Mouse (Mus musculus): ENCODE measurements at regions not wholly inside any gene's neighbourhood (a gene's known extent, or its start where the extent isn't known, plus 50 kb on each side); places are given as distances from the start of the nearest gene placed in this dataset.
"Not testable (repeated sequence)": the region's sequence is repeated elsewhere in the genome, so short reads cannot be mapped to it uniquely, and the experiment has no call there.

DNA sequence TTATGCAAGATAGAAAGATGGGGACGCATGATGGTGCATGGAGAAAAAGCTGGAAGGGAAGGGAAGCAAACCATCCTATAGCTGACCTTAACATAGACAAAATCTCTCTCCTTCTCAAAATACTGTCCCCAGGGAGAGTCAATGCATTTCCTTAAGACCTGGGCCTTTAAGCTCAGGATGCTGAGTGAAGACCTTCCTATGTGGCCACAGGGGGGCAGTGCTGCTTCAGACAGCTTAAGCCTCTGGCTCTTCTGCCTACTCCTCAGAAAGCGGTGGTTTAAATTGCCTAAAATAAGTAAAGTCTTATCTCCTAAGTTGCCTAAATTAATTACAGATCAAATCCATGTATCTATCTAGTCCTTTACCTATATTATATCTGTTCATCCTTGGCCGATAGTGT, 760.4 kb upstream of the Olfr1507 start:
- H3K9me3 ChIP-seq (replicated peaks); H3K27ac ChIP-seq; H3K9ac ChIP-seq; H3K36me3 ChIP-seq; H3K4me2 ChIP-seq (replicated peaks); H3K4me3 ChIP-seq; ATAC-seq (ENCODE audit: low FRiP score); H3K27me3 ChIP-seq; H3K4me1 ChIP-seq: not testable (repeated sequence)
- no CpG with 5 or more reads among the region's 3 CpGs for WGBS

DNA sequence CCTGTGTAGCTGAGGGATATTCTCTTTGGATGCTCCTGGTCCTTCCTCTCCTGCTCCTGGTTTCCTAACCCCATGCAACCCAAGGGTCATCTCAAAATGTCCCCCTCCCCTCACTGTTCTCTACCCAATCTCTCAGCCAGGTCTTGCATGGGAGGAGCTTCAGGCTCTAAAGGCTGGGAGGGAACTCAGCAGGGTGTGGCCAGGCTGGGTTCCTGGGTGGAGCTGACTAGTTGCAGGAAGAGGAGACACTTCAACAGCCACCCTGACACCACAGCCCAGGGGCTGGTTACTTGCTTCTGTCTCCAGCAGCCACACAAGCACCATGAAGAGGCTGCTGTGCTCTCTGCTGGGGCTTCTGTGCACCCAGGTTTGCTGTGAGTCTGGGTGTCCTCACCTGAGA, 757.9 kb upstream of the Olfr1507 start:
- H3K9me3 ChIP-seq (replicated peaks); H3K4me1 ChIP-seq; ATAC-seq (ENCODE audit: low FRiP score); H3K9ac ChIP-seq; H3K4me2 ChIP-seq (replicated peaks); H3K27ac ChIP-seq; H3K27me3 ChIP-seq; H3K4me3 ChIP-seq; H3K36me3 ChIP-seq: not testable (repeated sequence)

DNA sequence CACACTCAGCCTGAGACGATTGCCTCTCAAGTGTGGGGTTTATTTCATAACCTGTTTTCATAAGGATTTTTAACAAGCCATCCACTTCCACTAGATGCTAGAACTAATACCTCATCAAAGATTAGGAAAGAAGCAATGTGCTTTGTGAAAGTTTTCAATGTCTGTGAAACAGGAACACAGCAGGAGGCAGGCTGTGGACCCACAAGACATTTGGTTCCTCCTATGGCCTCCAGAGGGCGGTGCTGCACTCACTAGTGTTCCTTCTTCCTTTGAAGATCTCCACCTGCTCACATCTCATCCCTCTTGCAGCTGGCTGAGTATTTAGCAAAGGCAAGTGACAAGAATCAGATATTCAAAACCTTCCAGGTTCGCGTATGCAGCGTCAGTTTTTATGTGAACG, 735.6 kb upstream of the Olfr1507 start:
- H3K4me1 ChIP-seq; ATAC-seq (ENCODE audit: low FRiP score); H3K36me3 ChIP-seq; H3K9me3 ChIP-seq (replicated peaks); H3K4me2 ChIP-seq (replicated peaks); H3K27ac ChIP-seq; H3K27me3 ChIP-seq; H3K9ac ChIP-seq; H3K4me3 ChIP-seq: not testable (repeated sequence)
- no CpG with 5 or more reads among the region's 6 CpGs for WGBS

DNA sequence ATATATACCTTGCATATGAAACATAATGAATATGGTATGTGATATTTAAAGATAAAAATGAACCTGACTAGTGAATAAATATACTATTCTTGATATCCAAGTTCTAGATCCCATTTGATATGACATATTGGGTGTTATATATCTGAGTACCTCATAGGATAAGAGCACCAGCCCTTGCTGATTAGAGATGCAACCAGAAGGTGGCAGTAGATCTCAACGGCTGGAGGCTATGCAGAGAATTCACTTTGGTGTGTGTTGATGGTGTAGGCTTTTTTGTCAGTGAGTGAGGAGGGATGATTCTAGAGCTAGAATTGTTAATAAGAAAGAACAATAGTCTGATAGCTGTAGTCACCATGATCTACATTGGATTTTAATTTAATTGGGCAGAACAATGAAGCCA, 729.2 kb upstream of the Olfr1507 start:
- H3K9me3 ChIP-seq (replicated peaks); H3K36me3 ChIP-seq; H3K9ac ChIP-seq; H3K4me1 ChIP-seq; H3K27ac ChIP-seq; ATAC-seq (ENCODE audit: low FRiP score); H3K4me2 ChIP-seq (replicated peaks); H3K4me3 ChIP-seq; H3K27me3 ChIP-seq: not testable (repeated sequence)
- WGBS: no CpG with 5 or more reads among the region's 1 CpGs

GRCm38 (mm10) chr14:53210554-53210953, 715.0 kb upstream of the Olfr1507 start:
- WGBS: no CpG with 5 or more reads among the region's 3 CpGs
- not testable (repeated sequence) for H3K4me2 ChIP-seq (replicated peaks); H3K9ac ChIP-seq; H3K27me3 ChIP-seq; H3K27ac ChIP-seq; ATAC-seq (ENCODE audit: low FRiP score); H3K9me3 ChIP-seq (replicated peaks); H3K4me3 ChIP-seq; H3K36me3 ChIP-seq; H3K4me1 ChIP-seq

- not testable (repeated sequence) for H3K9ac ChIP-seq; H3K36me3 ChIP-seq; H3K27ac ChIP-seq; H3K27me3 ChIP-seq; H3K4me3 ChIP-seq; H3K4me2 ChIP-seq (replicated peaks); ATAC-seq (ENCODE audit: low FRiP score); H3K4me1 ChIP-seq; H3K9me3 ChIP-seq (replicated peaks)
Measured at GRCm38 (mm10) chr14:53209258-53209657, 713.7 kb upstream of the Olfr1507 start.

- H3K4me3 ChIP-seq; H3K4me1 ChIP-seq; ATAC-seq (ENCODE audit: low FRiP score); H3K9me3 ChIP-seq (replicated peaks); H3K36me3 ChIP-seq; H3K27me3 ChIP-seq; H3K4me2 ChIP-seq (replicated peaks); H3K27ac ChIP-seq; H3K9ac ChIP-seq: not testable (repeated sequence)
- WGBS: no CpG with 5 or more reads among the region's 3 CpGs
Measured at GRCm38 (mm10) chr14:53190931-53191330, 695.4 kb upstream of the Olfr1507 start.

GRCm38 (mm10) chr14:53174099-53174498, 678.5 kb upstream of the Olfr1507 start:
- not testable (repeated sequence) for H3K4me2 ChIP-seq (replicated peaks); H3K36me3 ChIP-seq; H3K4me1 ChIP-seq; H3K9ac ChIP-seq; H3K9me3 ChIP-seq (replicated peaks); H3K4me3 ChIP-seq; H3K27me3 ChIP-seq; H3K27ac ChIP-seq; ATAC-seq (ENCODE audit: low FRiP score)

GRCm38 (mm10) chr14:53166327-53166726, 670.8 kb upstream of the Olfr1507 start:
- not testable (repeated sequence) for H3K4me1 ChIP-seq; H3K9me3 ChIP-seq (replicated peaks); H3K4me3 ChIP-seq; H3K27ac ChIP-seq; H3K4me2 ChIP-seq (replicated peaks); H3K9ac ChIP-seq; H3K27me3 ChIP-seq; H3K36me3 ChIP-seq; ATAC-seq (ENCODE audit: low FRiP score)
- WGBS: no CpG with 5 or more reads among the region's 2 CpGs

DNA sequence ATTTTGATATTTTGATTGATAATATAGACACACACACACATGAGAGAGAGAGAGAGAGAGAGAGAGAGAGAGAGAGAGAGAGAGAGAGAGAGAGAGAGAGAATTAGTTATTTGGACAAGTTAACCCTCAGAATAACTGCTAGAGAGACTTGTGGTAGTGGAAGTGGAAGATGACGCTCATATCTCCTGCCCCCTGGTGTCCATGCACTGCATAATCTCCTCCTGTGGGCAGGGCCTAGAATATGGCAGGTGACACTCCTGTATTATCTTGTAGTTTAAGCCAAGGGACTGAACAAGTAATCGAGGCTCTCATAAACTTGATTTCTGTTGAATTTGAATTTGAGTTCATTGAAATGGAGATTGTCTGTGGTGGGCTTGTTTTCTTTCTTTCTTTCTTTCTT, 663.5 kb upstream of the Olfr1507 start:
- WGBS: no CpG with 5 or more reads among the region's 2 CpGs
- not testable (repeated sequence) for H3K4me1 ChIP-seq; H3K36me3 ChIP-seq; H3K4me3 ChIP-seq; H3K4me2 ChIP-seq (replicated peaks); H3K27me3 ChIP-seq; H3K9ac ChIP-seq; H3K9me3 ChIP-seq (replicated peaks); H3K27ac ChIP-seq; ATAC-seq (ENCODE audit: low FRiP score)

GRCm38 (mm10) chr14:53134783-53135182, 639.2 kb upstream of the Olfr1507 start:
- ATAC-seq (ENCODE audit: low FRiP score); H3K4me3 ChIP-seq; H3K9me3 ChIP-seq (replicated peaks); H3K36me3 ChIP-seq; H3K4me2 ChIP-seq (replicated peaks); H3K27ac ChIP-seq; H3K9ac ChIP-seq; H3K4me1 ChIP-seq; H3K27me3 ChIP-seq: not testable (repeated sequence)

- H3K9me3 ChIP-seq (replicated peaks); H3K27ac ChIP-seq; H3K4me1 ChIP-seq; H3K4me3 ChIP-seq; H3K9ac ChIP-seq; ATAC-seq (ENCODE audit: low FRiP score); H3K36me3 ChIP-seq; H3K27me3 ChIP-seq; H3K4me2 ChIP-seq (replicated peaks): not testable (repeated sequence)
- 31% methylated on average over 6 of the region's 6 CpGs for WGBS
Measured at GRCm38 (mm10) chr14:53132390-53132789, 636.8 kb upstream of the Olfr1507 start.

- H3K27ac ChIP-seq; H3K4me2 ChIP-seq (replicated peaks); H3K36me3 ChIP-seq; H3K27me3 ChIP-seq; H3K9ac ChIP-seq; H3K4me1 ChIP-seq; H3K9me3 ChIP-seq (replicated peaks); H3K4me3 ChIP-seq; ATAC-seq (ENCODE audit: low FRiP score): not testable (repeated sequence)
- 38% methylated on average over 2 of the region's 3 CpGs for WGBS
Measured at GRCm38 (mm10) chr14:53121704-53122103, 626.2 kb upstream of the Olfr1507 start.

GRCm38 (mm10) chr14:53109732-53110131, 614.2 kb upstream of the Olfr1507 start:
- H3K4me1 ChIP-seq; ATAC-seq (ENCODE audit: low FRiP score); H3K27ac ChIP-seq; H3K27me3 ChIP-seq; H3K9ac ChIP-seq; H3K4me3 ChIP-seq; H3K36me3 ChIP-seq; H3K4me2 ChIP-seq (replicated peaks); H3K9me3 ChIP-seq (replicated peaks): not testable (repeated sequence)
- 80% methylated on average over 3 of the region's 3 CpGs for WGBS

Data from hindbrain, embryonic 12.5 days (tissue).